Mouse (Mus musculus) megakaryocyte, embryonic 14.5 days (primary cell): ENCODE data around the gene Cwf19l2.

Experiments used
- FLI1 ChIP-seq: IDR thresholded peaks from 2 replicates; pipeline ENCODE4 v1.6.1; 2012; ENCODE audit warnings: low read length, inconsistent platforms, mixed read lengths
- GATA1 ChIP-seq: IDR thresholded peaks from 3 replicates; pipeline ENCODE4 v1.6.1; 2012; ENCODE audit warnings: mixed read lengths, low read length, inconsistent platforms, borderline replicate concordance

DNA sequence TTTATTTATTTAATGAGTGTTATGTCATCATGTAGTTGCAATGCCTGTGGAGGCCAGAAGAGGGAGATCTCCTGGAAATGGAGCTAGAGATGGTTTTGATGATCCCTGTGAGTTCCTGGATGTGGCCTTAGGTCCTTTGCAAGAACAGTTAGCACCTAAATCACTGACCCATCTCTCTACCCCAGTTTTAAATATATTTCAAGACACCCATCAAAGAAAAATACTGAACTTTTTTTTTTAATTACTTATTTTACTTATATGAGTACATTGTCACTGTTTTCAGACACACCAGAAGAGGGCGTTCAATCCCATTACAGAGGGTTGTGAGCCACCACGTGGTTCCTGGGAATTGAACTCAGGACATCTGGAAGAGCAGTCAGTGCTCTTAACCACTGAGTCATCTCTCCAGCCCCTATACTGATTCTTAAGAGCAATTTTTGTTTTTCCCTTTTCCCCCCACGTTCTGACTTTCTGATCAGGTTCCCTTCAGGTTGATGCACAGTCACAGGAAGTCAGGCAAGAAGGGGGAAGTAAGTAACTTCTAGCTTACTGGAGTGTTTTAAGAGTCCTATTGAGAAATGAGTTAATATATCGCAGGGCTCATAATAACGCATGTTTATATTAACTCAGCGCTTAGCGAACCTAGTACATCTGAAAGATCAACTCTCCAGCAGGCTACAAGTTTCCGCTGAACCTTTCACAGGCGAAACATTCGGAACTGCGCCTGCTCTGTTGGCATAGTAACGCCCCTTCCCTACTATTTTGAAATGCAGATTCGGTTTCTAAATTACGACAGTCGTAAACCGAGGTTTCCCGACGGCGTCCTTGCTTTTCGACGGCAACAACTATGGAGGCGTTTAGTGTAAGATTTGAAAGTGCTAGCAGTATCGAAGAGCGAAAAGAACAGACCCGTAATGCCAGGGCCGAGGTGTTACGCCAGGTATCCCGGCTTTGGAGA, at the start of gene Cwf19l2:
- TF ChIP-seq GATA1, result no peak
- no peak for TF ChIP-seq FLI1
